Mouse (Mus musculus): ENCODE results near the gene Lrrc10. TPM values are rescaled to one million over a fixed set of nuclear protein-coding genes. Genes with fewer than 3 reads are reported as not detected.

Gene Lrrc10
- polyA plus RNA-seq (2015; fragmentation: Nextera tagmentation; extraction: Ambion mirVana): not detected in 2 replicates

DNA sequence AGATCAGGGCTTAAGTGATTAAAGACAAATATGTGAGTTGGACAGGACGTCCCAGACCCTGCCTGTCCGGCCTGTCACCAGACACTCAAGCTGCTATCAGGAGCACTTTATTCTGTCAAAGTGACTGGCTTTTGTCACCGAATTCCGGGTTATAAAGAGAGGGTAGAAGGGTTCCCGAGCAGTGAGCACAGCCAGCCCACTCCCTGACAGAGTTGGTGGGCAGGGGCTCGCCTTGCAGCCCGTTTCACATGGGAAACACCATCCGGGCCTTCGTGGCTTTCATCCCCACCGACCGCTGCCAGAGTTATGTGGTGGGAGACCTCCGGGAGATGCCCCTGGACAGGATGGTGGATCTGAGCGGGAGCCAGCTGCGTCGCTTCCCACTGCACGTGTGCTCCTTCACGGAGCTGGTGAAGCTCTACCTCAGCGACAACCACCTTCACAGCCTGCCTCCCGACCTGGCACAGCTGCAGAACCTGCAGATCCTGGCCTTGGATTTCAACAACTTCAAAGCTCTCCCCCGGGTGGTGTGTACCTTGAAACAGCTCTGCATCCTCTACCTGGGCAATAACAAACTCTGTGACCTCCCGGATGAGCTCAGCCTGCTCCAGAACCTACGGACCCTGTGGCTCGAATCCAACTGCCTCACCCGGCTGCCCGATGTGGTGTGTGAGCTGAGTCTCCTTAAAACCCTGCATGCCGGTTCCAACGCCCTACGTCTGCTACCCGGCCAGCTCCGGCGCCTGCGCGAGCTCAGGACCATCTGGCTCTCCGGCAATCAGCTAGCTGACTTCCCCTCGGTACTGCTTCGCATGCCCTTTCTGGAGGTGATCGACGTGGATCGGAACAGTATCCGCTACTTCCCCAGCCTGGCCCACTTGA lies at the start of gene Lrrc10:
TSS of gene Lrrc10 (plus strand) at position 167 of the 882 bp plus-strand sequence.
- H3K36me3 ChIP-seq: peaks cover 6% of the 10 kb centered on the region
- ATAC-seq (ENCODE audit: insufficient read depth, low FRiP score, low read depth): peak; percentile 29; the same call in 1 of the 2 replicates
- H3K4me1 ChIP-seq: 0 out of 2 replicates have a peak, but pooled peaks cover 8% of the 10 kb centered on the region
- H3K27ac ChIP-seq: no peak within 1 kb of the TSS
- peak within 1 kb of the TSS; percentile 0; the same call in 1 of the 2 replicates for H3K4me3 ChIP-seq (replicated peaks)
- H3K27me3 ChIP-seq (replicated peaks): no peaks in the 10 kb centered on the region
- peak within 1 kb of the TSS; percentile 29 for H3K4me2 ChIP-seq
- H3K9me3 ChIP-seq: no peaks in the 10 kb centered on the region
- no peak within 1 kb of the TSS for H3K9ac ChIP-seq
- 37% methylated on average over 40 of the region's 40 CpGs for WGBS

DNA sequence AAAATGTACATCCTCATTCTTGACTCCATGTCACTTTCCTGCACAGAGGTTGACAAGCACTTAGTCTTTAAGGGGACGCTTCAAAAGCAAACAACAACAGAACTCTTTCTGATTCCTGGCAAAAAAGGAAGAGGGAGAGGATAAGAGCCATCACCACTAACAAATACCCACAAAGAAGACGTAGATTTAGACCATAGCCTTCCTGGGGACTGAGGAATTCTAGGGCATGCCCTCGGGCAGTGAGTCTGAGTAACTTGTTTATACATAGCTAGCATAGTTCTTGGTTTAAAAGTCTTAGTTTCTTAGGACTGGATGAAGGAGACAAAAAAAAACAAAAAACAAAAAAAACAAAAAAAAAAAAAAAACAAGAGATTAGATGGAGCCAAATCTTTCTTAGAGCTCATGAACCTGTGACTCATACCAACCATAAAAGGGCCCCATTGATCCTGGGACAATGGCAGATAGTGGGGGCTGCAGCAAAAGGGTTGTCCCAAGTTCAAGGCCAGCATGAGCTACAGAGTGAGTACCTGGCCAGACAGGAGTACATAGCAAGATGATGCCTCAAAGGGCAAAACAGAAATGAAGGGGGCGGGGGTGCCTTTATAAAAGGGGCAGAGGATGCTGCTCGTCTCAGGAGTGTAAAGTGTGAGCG lies 49.4 kb upstream of the Lrrc10 start:
- Histone ChIP-seq H3K4me3 (replicated peaks) (no peak overlapping the region), H3K4me1 (0 out of 2 replicates have a peak, but pooled peaks cover 5% of the 10 kb centered on the region), H3K36me3 (no peaks in the 10 kb centered on the region), H3K27ac (no peak overlapping the region), H3K9ac (no peak overlapping the region), H3K9me3 (no peaks in the 10 kb centered on the region), H3K27me3 (replicated peaks) (no peaks in the 10 kb centered on the region), H3K4me2 (no peak overlapping the region)
- ATAC-seq (ENCODE audit: insufficient read depth, low FRiP score, low read depth): no peak
- 60% methylated on average over 6 of the region's 6 CpGs for WGBS

DNA sequence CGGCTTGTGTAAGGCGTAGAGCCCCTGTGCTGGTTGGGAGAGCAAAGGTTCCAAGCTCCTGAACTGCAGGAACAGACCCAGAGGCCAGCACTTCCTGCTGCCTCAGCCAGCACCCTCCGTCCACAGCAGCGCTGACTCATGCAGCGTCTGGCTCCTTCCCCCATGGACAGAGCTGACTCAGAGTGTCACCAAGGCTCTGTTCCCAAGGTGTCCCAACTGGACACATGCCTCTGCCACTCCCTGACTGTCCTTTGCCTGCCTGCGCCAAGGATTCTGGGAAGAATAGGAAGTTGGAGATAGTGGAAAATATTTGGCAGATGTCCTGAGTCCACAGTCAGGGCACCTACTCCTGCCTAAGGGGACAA lies 48.9 kb upstream of the Lrrc10 start:
- H3K9me3 ChIP-seq: no peaks in the 10 kb centered on the region
- no peaks in the 10 kb centered on the region for H3K27me3 ChIP-seq (replicated peaks)
- WGBS: 49% methylated on average over 6 of the region's 6 CpGs
- H3K4me1 ChIP-seq: 0 out of 2 replicates have a peak, but pooled peaks cover 5% of the 10 kb centered on the region
- no peak overlapping the region for H3K4me3 ChIP-seq (replicated peaks)
- peak; percentile 83 for ATAC-seq (ENCODE audit: insufficient read depth, low FRiP score, low read depth)
- H3K36me3 ChIP-seq: no peaks in the 10 kb centered on the region
- H3K9ac ChIP-seq: no peak overlapping the region
- H3K27ac ChIP-seq: no peak overlapping the region
- no peak overlapping the region for H3K4me2 ChIP-seq

DNA sequence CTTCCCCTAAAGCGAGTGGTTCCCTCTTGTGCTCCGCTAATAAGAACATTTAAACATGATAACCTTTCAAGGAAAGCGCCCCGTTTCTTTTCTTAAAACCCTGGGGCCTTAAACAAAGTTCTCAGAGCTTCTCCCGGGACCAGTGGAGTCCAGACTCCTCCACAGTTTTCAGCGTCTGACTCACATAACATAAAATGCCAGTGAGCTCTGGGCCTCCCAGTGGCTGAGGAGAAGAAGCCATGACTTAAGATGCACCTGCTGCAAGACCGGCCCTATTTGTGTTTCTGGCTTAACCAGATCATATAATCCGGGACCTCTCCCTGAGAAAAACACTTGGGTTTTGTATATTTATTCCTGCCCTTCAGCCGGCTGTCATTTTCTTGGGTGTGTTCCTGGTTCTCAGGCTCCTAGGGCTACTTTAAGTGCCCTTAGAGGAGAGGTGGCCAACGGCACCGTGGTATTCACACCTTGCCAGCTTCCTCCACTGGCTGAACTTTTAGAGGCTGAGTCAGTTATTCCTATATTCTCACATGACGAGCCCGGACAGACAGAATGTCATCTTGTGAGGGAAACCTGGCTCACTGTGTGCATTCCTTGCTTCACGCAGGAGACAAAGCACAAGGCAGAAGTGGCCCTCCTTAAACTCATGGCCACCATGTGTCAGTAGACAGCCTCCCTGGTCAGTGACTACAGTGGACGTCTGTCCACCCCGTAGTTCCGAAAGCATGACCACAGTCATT lies 46.3 kb upstream of the Lrrc10 start:
- no peak overlapping the region for H3K27ac ChIP-seq
- H3K4me1 ChIP-seq: 0 out of 2 replicates have a peak, but pooled peaks cover 5% of the 10 kb centered on the region
- H3K9ac ChIP-seq: no peak overlapping the region
- 71% methylated on average over 17 of the region's 17 CpGs for WGBS
- no peaks in the 10 kb centered on the region for H3K9me3 ChIP-seq
- no peak for ATAC-seq (ENCODE audit: insufficient read depth, low FRiP score, low read depth)
- H3K4me3 ChIP-seq (replicated peaks): no peak overlapping the region
- H3K36me3 ChIP-seq: no peaks in the 10 kb centered on the region
- H3K27me3 ChIP-seq (replicated peaks): no peaks in the 10 kb centered on the region
- H3K4me2 ChIP-seq: no peak overlapping the region

DNA sequence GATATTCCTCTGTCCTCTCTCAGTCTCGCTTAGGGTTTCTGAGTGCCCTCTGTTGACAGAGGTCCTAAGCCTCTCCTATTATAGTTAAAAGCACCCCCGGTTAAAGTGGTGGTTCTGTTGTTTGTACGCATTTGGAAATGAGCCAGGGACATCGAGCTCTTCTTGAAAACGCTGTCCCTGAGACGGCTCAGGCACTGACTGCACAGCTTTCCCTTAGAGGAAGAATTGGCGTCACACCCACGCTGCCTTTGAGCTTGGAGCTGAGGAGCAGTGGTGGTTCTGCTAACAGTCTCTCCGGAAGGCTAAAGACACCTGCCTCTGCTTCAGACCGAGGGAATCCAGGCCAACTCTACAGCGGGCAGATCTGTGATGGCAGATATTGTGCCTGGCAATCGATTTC lies 44.2 kb upstream of the Lrrc10 start:
- Histone ChIP-seq H3K36me3 (no peaks in the 10 kb centered on the region), H3K9me3 (no peaks in the 10 kb centered on the region), H3K4me2 (no peak overlapping the region), H3K4me1 (0 out of 2 replicates have a peak, but pooled peaks cover 4% of the 10 kb centered on the region), H3K4me3 (replicated peaks) (no peak overlapping the region), H3K27ac (no peak overlapping the region), H3K9ac (no peak overlapping the region), H3K27me3 (replicated peaks) (no peaks in the 10 kb centered on the region)
- ATAC-seq (ENCODE audit: insufficient read depth, low FRiP score, low read depth): no peak
- 51% methylated on average over 12 of the region's 12 CpGs for WGBS

DNA sequence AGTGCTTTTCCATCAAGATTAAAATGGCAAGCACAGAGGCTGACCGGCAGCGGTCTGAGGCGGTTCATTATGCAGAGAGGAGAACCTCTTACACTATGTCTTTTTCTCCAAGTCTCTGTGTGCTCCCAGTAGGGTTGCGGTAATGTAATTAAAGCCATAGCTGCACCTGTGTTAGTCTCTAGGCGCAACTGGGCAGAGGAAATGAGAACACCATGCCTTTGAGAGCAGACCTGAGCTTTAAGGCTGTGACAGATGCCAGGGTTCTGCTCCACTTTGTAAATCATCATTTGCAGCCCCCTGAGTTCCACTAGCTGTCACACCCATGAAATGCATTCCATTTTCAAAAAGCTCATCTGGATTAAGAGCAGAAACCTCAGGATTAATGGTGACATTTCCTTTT lies 40.4 kb upstream of the Lrrc10 start:
- Histone ChIP-seq H3K9me3 (no peaks in the 10 kb centered on the region), H3K4me1 (no peaks in the 10 kb centered on the region), H3K4me2 (no peak overlapping the region), H3K9ac (no peak overlapping the region), H3K27ac (no peak overlapping the region), H3K27me3 (replicated peaks) (no peaks in the 10 kb centered on the region), H3K4me3 (replicated peaks) (no peak overlapping the region), H3K36me3 (no peaks in the 10 kb centered on the region)
- no peak for ATAC-seq (ENCODE audit: insufficient read depth, low FRiP score, low read depth)
- 77% methylated on average over 5 of the region's 5 CpGs for WGBS

DNA sequence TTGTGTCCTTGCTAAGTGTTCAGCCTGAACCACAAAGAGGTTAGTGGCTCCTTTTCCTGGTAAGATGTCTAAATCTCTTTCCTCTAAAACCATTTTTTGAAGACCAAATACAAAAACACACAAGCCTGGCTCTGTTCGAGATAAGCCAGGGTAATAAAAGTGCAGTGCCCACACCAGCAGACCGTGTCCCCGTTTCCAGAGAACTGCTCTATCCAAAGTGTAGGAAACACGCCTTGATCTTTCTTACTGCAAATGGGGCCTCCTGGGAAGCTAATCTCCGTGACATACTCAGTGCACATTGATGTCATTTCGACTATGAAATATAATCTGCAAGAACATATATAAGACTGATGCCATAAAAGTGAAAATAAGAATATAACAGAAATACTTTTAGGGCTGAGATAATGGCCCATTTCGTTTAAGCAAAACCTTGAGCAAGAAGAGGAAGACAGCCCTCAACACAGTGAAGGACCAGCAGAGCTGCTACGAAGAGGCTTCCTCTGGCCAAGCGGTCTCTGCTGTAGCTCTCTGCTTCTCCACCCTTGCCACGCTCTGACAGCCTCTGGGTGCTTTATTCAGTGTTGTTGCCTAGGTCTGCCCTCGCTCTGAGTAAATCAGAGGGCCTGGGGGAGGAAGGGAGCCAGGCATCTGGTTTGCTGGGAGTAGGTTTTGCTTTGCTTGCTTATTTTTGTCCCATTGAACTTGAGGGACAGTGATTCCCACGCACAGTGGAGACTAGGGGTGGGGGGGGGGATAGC lies 39.3 kb upstream of the Lrrc10 start:
- no peak overlapping the region for H3K4me3 ChIP-seq (replicated peaks)
- H3K36me3 ChIP-seq: no peaks in the 10 kb centered on the region
- H3K9me3 ChIP-seq: no peaks in the 10 kb centered on the region
- H3K4me2 ChIP-seq: no peak overlapping the region
- H3K27ac ChIP-seq: no peak overlapping the region
- no peaks in the 10 kb centered on the region for H3K4me1 ChIP-seq
- no peak for ATAC-seq (ENCODE audit: insufficient read depth, low FRiP score, low read depth)
- H3K9ac ChIP-seq: no peak overlapping the region
- WGBS: 61% methylated on average over 12 of the region's 12 CpGs
- no peaks in the 10 kb centered on the region for H3K27me3 ChIP-seq (replicated peaks)

DNA sequence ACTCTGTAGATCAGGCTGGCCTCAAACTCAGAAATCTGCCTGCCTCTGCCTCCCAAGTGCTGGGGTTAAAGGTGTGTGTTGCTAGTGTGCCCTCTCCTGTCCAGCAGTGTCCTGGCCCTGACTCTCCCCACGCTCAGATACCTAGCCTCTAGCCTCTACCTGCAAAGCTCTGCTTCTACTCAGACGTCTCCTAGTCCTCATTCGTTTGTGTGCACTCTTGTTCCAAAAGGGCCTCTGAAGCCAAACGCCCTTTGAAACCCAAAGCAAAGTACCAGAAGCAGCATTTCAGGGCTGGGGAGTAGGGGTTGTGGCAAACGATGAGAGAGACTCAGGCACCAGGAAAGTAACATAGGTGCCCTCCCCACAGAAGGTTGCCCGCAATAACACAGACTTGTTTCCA lies 35.5 kb upstream of the Lrrc10 start:
- H3K4me1 ChIP-seq: no peaks in the 10 kb centered on the region
- H3K4me2 ChIP-seq: no peak overlapping the region
- H3K27ac ChIP-seq: no peak overlapping the region
- no peak overlapping the region for H3K9ac ChIP-seq
- WGBS: 88% methylated on average over 6 of the region's 6 CpGs
- no peaks in the 10 kb centered on the region for H3K9me3 ChIP-seq
- no peak overlapping the region for H3K4me3 ChIP-seq (replicated peaks)
- no peak for ATAC-seq (ENCODE audit: insufficient read depth, low FRiP score, low read depth)
- H3K27me3 ChIP-seq (replicated peaks): no peaks in the 10 kb centered on the region
- no peaks in the 10 kb centered on the region for H3K36me3 ChIP-seq

DNA sequence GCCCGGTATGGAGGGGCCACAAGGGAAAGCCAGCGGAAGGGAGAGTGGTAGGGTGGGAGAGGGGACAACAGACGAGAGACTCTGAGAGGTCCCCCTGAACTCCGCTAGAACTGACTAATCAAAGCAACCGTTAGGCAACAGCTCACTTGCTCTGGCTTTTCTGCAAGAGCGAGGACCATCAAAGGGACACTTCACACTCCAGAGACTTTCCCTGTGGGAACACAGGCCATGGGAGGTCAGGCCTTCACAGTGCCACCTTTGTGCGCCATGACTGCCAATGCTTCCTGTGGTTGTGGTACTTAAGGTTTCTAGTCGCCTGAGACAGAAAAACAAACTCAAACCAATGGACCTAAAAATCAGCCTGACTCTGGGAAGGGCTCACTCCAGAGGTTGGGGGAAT lies 34.1 kb upstream of the Lrrc10 start:
- Histone ChIP-seq H3K9ac (no peak overlapping the region), H3K27ac (no peak overlapping the region), H3K36me3 (no peaks in the 10 kb centered on the region), H3K27me3 (replicated peaks) (no peaks in the 10 kb centered on the region), H3K4me3 (replicated peaks) (no peak overlapping the region), H3K4me1 (no peaks in the 10 kb centered on the region), H3K9me3 (no peaks in the 10 kb centered on the region), H3K4me2 (no peak overlapping the region)
- WGBS: 71% methylated on average over 8 of the region's 8 CpGs
- no peak for ATAC-seq (ENCODE audit: insufficient read depth, low FRiP score, low read depth)

DNA sequence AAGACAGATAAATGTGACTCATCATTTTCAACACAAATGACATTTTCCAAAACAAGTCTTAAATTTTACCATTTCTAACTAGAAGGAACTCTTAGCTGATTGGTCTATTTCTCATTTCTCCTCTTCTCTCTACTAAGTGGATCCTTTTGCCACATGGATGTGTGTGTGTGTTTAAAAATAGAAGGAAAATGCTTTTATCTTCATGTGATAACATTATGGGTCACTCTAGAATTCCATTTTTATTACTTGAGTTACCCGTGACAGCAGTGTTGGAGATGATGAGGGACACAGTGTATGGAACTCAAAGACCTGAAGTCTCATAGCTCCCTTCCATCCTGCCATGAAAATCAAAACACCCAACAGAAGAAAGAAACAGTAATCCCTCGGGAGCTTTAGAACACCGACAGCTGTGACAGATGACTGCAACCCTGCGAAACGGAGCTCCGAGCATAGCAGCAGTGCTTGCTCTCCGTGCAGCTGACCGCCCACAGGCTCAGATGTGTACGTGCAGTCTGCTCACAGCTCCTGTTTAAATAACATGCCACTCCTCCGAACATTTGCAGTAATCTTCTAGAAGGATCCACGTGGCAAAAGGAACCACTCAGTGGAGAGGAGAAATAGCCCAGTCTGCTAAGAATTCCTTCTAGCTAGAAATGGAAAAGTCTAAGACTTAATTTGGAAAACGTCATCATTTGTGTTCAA lies 31.3 kb upstream of the Lrrc10 start:
- no peaks in the 10 kb centered on the region for H3K27me3 ChIP-seq (replicated peaks)
- no peaks in the 10 kb centered on the region for H3K36me3 ChIP-seq
- H3K9ac ChIP-seq: no peak overlapping the region
- H3K4me2 ChIP-seq: peak overlapping the region; percentile 36; the same call in 1 of the 2 replicates
- H3K4me3 ChIP-seq (replicated peaks): no peak overlapping the region
- H3K4me1 ChIP-seq: no peaks in the 10 kb centered on the region
- H3K9me3 ChIP-seq: no peaks in the 10 kb centered on the region
- WGBS: 7% methylated on average over 12 of the region's 12 CpGs
- ATAC-seq (ENCODE audit: insufficient read depth, low FRiP score, low read depth): peak; percentile 92
- H3K27ac ChIP-seq: peak overlapping the region; percentile 16; the same call in 1 of the 2 replicates

DNA sequence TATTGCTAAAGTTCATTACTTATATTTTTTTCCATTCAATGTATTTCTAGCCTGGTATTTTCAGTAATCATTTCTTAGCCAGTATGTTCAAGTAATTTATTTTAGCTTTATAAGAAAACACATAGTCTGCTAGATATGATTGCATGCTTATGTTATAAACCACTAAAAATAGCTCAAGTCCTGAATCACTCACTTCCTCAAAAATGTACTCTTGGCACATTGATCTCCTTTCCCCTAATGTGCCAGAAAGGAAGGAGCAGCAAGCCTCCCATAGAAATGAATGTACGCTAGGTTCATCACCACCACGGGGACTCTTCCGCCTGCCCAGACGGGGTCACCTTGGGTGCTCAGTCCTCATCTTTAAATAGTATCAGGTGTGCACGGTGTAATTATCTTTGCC lies 30.6 kb upstream of the Lrrc10 start:
- Histone ChIP-seq H3K4me2 (no peak overlapping the region), H3K36me3 (no peaks in the 10 kb centered on the region), H3K9ac (no peak overlapping the region), H3K9me3 (no peaks in the 10 kb centered on the region), H3K4me1 (no peaks in the 10 kb centered on the region), H3K27me3 (replicated peaks) (no peaks in the 10 kb centered on the region), H3K27ac (no peak overlapping the region), H3K4me3 (replicated peaks) (no peak overlapping the region)
- 79% methylated on average over 5 of the region's 5 CpGs for WGBS
- no peak for ATAC-seq (ENCODE audit: insufficient read depth, low FRiP score, low read depth)
